Mouse (Mus musculus) liver, embryonic 16.5 days (tissue): ENCODE measurements around the gene Il18bp. TPM values are rescaled to one million over a fixed set of nuclear protein-coding genes. Genes with fewer than 3 reads are reported as not detected.

ENCODE experiments used
- ATAC-seq: fragments of 200-750 bp; cut with Nextera tagmentation; 2 replicates; pipeline ENCODE4 v1.8.0; 2017; ENCODE audit warnings: low read depth, mild to moderate bottlenecking, moderate number of reproducible peaks, moderate library complexity
- H3K27ac ChIP-seq: fragments of 300-500 bp; sonication (generic); 2 replicates; pipeline ENCODE4 v1.5.1; 2014; ENCODE audit warnings: mild to moderate bottlenecking, low read length
- H3K27me3 ChIP-seq: fragments of 300-500 bp; sonication (generic); 2 replicates; pipeline ENCODE4 v1.6.1; 2014; ENCODE audit warnings: low read depth, low read length, mixed read lengths; ENCODE audit not compliant: control insufficient read depth, insufficient read depth
- H3K36me3 ChIP-seq: fragments of 300-500 bp; sonication (generic); 2 replicates; pipeline ENCODE4 v1.6.1; 2014; ENCODE audit warnings: mild to moderate bottlenecking; ENCODE audit not compliant: control insufficient read depth, insufficient read depth
- H3K4me1 ChIP-seq: fragments of 300-500 bp; sonication (generic); 2 replicates; pipeline ENCODE4 v1.6.1; 2014; ENCODE audit warnings: low read depth, low read length, mixed read lengths; ENCODE audit not compliant: control insufficient read depth
- H3K4me2 ChIP-seq: fragments of 300-500 bp; sonication (generic); 2 replicates; pipeline ENCODE4 v1.6.1; 2014; ENCODE audit warnings: low read depth, low read length, mixed read lengths
- H3K4me3 ChIP-seq: fragments of 300-500 bp; sonication (generic); 2 replicates; pipeline ENCODE4 v1.5.1; 2014; ENCODE audit warnings: low read depth, mild to moderate bottlenecking, low read length
- H3K9ac ChIP-seq: fragments of 300-500 bp; sonication (generic); 2 replicates; pipeline ENCODE4 v1.6.1; 2014; ENCODE audit warnings: low read depth, low read length
- H3K9me3 ChIP-seq: fragments of 300-500 bp; sonication (generic); replicated peaks from 2 replicates; pipeline ENCODE4 v1.6.1; 2016; ENCODE audit warnings: low read length; ENCODE audit not compliant: control insufficient read depth
- WGBS: fragments of 180-500 bp; shearing (Covaris S2); extraction: QIAGEN DNeasy Blood & Tissue Kit; methylation state at CpG from one replicate; pipeline ENCODE4 v1.1.7; 2014; ENCODE audit not compliant: insufficient replicate concordance; 5-methylcytosine and 5-hydroxymethylcytosine counted together
- polyA plus RNA-seq: library from polyadenylated mRNA; unstranded; fragments of >200 nt; fragmentation: Nextera tagmentation; extraction: Ambion mirVana; gene quantifications from 2 replicates; pipeline ENCODE4 v1.2.1, GENCODE M21; 2015

Il18bp gene
- polyA plus RNA-seq, 1 experiment from 2014 or later, result 32.8 TPM

GRCm38 (mm10) chr7:101998194-101998927 is 20.1 kb downstream of the Il18bp start:
- H3K9ac ChIP-seq, result no peak overlapping the region
- no peak for ATAC-seq
- H3K27ac ChIP-seq, result no peak overlapping the region
- no peaks in the 10 kb centered on the region for H3K27me3 ChIP-seq
- H3K4me2 ChIP-seq, result no peak overlapping the region
- peaks cover 88% of the 10 kb centered on the region for H3K36me3 ChIP-seq
- 72% methylated on average over 14 of the region's 14 CpGs for WGBS
- H3K9me3 ChIP-seq, result no peaks in the 10 kb centered on the region
- H3K4me3 ChIP-seq, result no peak overlapping the region
- H3K4me1 ChIP-seq, result no peaks in the 10 kb centered on the region; the same call in 1 of the 2 replicates

GRCm38 (mm10) chr7:101994241-101994640 is 24.2 kb downstream of the Il18bp start:
- Histone ChIP-seq H3K36me3 (peaks cover 83% of the 10 kb centered on the region), H3K9ac (no peak overlapping the region), H3K4me1 (no peaks in the 10 kb centered on the region), H3K4me3 (no peak overlapping the region), H3K27me3 (no peaks in the 10 kb centered on the region), H3K9me3 (no peaks in the 10 kb centered on the region), H3K27ac (no peak overlapping the region), H3K4me2 (no peak overlapping the region)
- ATAC-seq, result no peak
- WGBS, result 82% methylated on average over 3 of the region's 3 CpGs

- no peak overlapping the region for H3K4me3 ChIP-seq
- H3K9me3 ChIP-seq, result no peaks in the 10 kb centered on the region
- no peak overlapping the region for H3K4me2 ChIP-seq
- no peaks in the 10 kb centered on the region for H3K27me3 ChIP-seq
- 89% methylated on average over 3 of the region's 3 CpGs for WGBS
- H3K9ac ChIP-seq, result no peak overlapping the region
- ATAC-seq, result no peak
- H3K36me3 ChIP-seq, result peaks cover 21% of the 10 kb centered on the region
- H3K27ac ChIP-seq, result no peak overlapping the region
- no peaks in the 10 kb centered on the region for H3K4me1 ChIP-seq
Observed at GRCm38 (mm10) chr7:101985081-101985480, 33.4 kb downstream of the Il18bp start.

GRCm38 (mm10) chr7:101982735-101983134 is 35.8 kb downstream of the Il18bp start:
- no peak overlapping the region for H3K27ac ChIP-seq
- ATAC-seq, result no peak
- H3K9ac ChIP-seq, result no peak overlapping the region
- no peaks in the 10 kb centered on the region for H3K4me1 ChIP-seq
- WGBS, result 75% methylated on average over 1 of the region's 1 CpGs
- peaks cover 3% of the 10 kb centered on the region; the same call in 1 of the 2 replicates for H3K36me3 ChIP-seq
- no peaks in the 10 kb centered on the region for H3K27me3 ChIP-seq
- no peak overlapping the region for H3K4me2 ChIP-seq
- H3K4me3 ChIP-seq, result no peak overlapping the region
- H3K9me3 ChIP-seq, result no peaks in the 10 kb centered on the region

GRCm38 (mm10) chr7:101974505-101974904 is 44.0 kb downstream of the Il18bp start:
- Histone ChIP-seq H3K4me1 (peaks cover 21% of the 10 kb centered on the region), H3K4me2 (no peak overlapping the region), H3K9me3 (no peaks in the 10 kb centered on the region), H3K36me3 (no peaks in the 10 kb centered on the region), H3K4me3 (no peak overlapping the region), H3K27me3 (no peaks in the 10 kb centered on the region), H3K27ac (no peak overlapping the region), H3K9ac (no peak overlapping the region)
- ATAC-seq, result no peak
- 61% methylated on average over 2 of the region's 2 CpGs for WGBS

- H3K4me2 ChIP-seq, result no peak overlapping the region
- H3K27me3 ChIP-seq, result no peaks in the 10 kb centered on the region
- H3K9ac ChIP-seq, result no peak overlapping the region
- no peaks in the 10 kb centered on the region for H3K36me3 ChIP-seq
- H3K4me3 ChIP-seq, result no peak overlapping the region
- no peak overlapping the region for H3K27ac ChIP-seq
- no peaks in the 10 kb centered on the region for H3K9me3 ChIP-seq
- ATAC-seq, result no peak
- WGBS, result 63% methylated on average over 3 of the region's 3 CpGs
- peaks cover 26% of the 10 kb centered on the region for H3K4me1 ChIP-seq
Observed at GRCm38 (mm10) chr7:101973730-101974129, 44.8 kb downstream of the Il18bp start.

GRCm38 (mm10) chr7:101971721-101972120 is 46.8 kb downstream of the Il18bp start:
- Histone ChIP-seq H3K4me1 (peaks cover 27% of the 10 kb centered on the region), H3K27ac (peak overlapping the region; percentile 92), H3K27me3 (no peaks in the 10 kb centered on the region), H3K36me3 (no peaks in the 10 kb centered on the region), H3K9me3 (no peaks in the 10 kb centered on the region), H3K4me2 (peak overlapping the region; percentile 97; the same call in 1 of the 2 replicates), H3K9ac (no peak overlapping the region; the same call in 1 of the 2 replicates), H3K4me3 (peak overlapping the region; percentile 78; the same call in 1 of the 2 replicates)
- ATAC-seq, result no peak
- WGBS, result 36% methylated on average over 2 of the region's 2 CpGs

- H3K4me2 ChIP-seq, result peak overlapping the region; percentile 97
- peak overlapping the region; percentile 78 for H3K4me3 ChIP-seq
- peaks cover 27% of the 10 kb centered on the region for H3K4me1 ChIP-seq
- H3K36me3 ChIP-seq, result no peaks in the 10 kb centered on the region
- H3K9me3 ChIP-seq, result no peaks in the 10 kb centered on the region
- ATAC-seq, result peak; percentile 39
- WGBS, result 4% methylated on average over 19 of the region's 19 CpGs
- H3K27ac ChIP-seq, result peak overlapping the region; percentile 92
- no peaks in the 10 kb centered on the region for H3K27me3 ChIP-seq
- peak overlapping the region; percentile 74 for H3K9ac ChIP-seq
Observed at GRCm38 (mm10) chr7:101970821-101971461, 47.5 kb downstream of the Il18bp start.

- Histone ChIP-seq H3K27me3 (no peaks in the 10 kb centered on the region), H3K4me1 (peaks cover 31% of the 10 kb centered on the region), H3K9ac (peak overlapping the region; percentile 74), H3K27ac (peak overlapping the region; percentile 92), H3K36me3 (no peaks in the 10 kb centered on the region), H3K4me3 (peak overlapping the region; percentile 78), H3K4me2 (peak overlapping the region; percentile 97), H3K9me3 (no peaks in the 10 kb centered on the region)
- ATAC-seq, result peak; percentile 54
- 0% methylated on average over 17 of the region's 17 CpGs for WGBS
Observed at GRCm38 (mm10) chr7:101970429-101970775, 48.1 kb downstream of the Il18bp start.
